ENCODE assay signal across 7 mouse cellular contexts in genomic region chr7:3332224-3332615, GRCm38 (mm10). TPM values are rescaled to one million over a fixed set of nuclear protein-coding genes. Genes with fewer than 3 reads are reported as not detected.
DNase-seq lines count a peak whose midpoint lies in the region; ATAC-seq and TF ChIP-seq lines count a peak whose summit lies in the region.

No protein-coding gene starts in this region.

- no peak for ATAC-seq in lung, embryonic 15.5 days (ENCODE audit: borderline replicate concordance, extremely low read depth, low FRiP score, low TSS enrichment)
- peak; percentile 7 for ATAC-seq in forebrain, embryonic 13.5 days
- no peak for ATAC-seq in limb, embryonic 13.5 days (ENCODE audit: low FRiP score, low read depth)
- ATAC-seq in stomach, embryonic 15.5 days (ENCODE audit: insufficient read depth, low FRiP score, low read depth): no peak

- TF ChIP-seq CTCF in thymus, adult 2 months (IDR thresholded peaks at IDR 0.05; ENCODE audit: borderline replicate concordance, control insufficient read depth, extremely low read depth, insufficient read depth, low read length, poor library complexity): no peak

- no peak overlapping the region for H3K9ac ChIP-seq in lung, embryonic 15.5 days
- peak overlapping the region; percentile 85 for H3K9ac ChIP-seq in forebrain, embryonic 13.5 days
- peak overlapping the region; percentile 82; the same call in 1 of the 2 replicates for H3K9ac ChIP-seq in limb, embryonic 13.5 days
- H3K9ac ChIP-seq in stomach, embryonic 15.5 days: no peak overlapping the region

- 0% methylated on average over 4 of the region's 4 CpGs for WGBS in lung, embryonic 15.5 days
- 0% methylated on average over 4 of the region's 4 CpGs for WGBS in forebrain, embryonic 13.5 days
- 2% methylated on average over 4 of the region's 4 CpGs for WGBS in limb, embryonic 13.5 days
- 0% methylated on average over 4 of the region's 4 CpGs for WGBS in stomach, embryonic 15.5 days
- 12% methylated on average over 4 of the region's 4 CpGs for WGBS in thymus, adult 2 months

- H3K36me3 ChIP-seq in lung, embryonic 15.5 days: no peaks in the 10 kb centered on the region
- H3K36me3 ChIP-seq in forebrain, embryonic 13.5 days (ENCODE audit: poor library complexity, severe bottlenecking): no peaks in the 10 kb centered on the region
- H3K36me3 ChIP-seq in limb, embryonic 13.5 days: peaks cover 6% of the 10 kb centered on the region; the same call in 1 of the 2 replicates
- no peaks in the 10 kb centered on the region for H3K36me3 ChIP-seq in stomach, embryonic 15.5 days
- H3K36me3 ChIP-seq in thymus, adult 2 months (ENCODE audit: control insufficient read depth, insufficient read depth, low read length): no peaks in the 10 kb centered on the region

- H3K4me1 ChIP-seq in lung, embryonic 15.5 days: peaks cover 25% of the 10 kb centered on the region
- H3K4me1 ChIP-seq in forebrain, embryonic 13.5 days: peaks cover 28% of the 10 kb centered on the region
- H3K4me1 ChIP-seq in limb, embryonic 13.5 days: peaks cover 21% of the 10 kb centered on the region
- peaks cover 6% of the 10 kb centered on the region; the same call in 1 of the 2 replicates for H3K4me1 ChIP-seq in stomach, embryonic 15.5 days
- H3K4me1 ChIP-seq in thymus, adult 2 months (replicated peaks; ENCODE audit: control insufficient read depth, insufficient read depth, low read length): no peaks in the 10 kb centered on the region

- H3K4me3 ChIP-seq in lung, embryonic 15.5 days: peak overlapping the region; percentile 58
- H3K4me3 ChIP-seq in forebrain, embryonic 13.5 days: peak overlapping the region; percentile 77
- H3K4me3 ChIP-seq in limb, embryonic 13.5 days: peak overlapping the region; percentile 68
- peak overlapping the region; percentile 56 for H3K4me3 ChIP-seq in stomach, embryonic 15.5 days (replicated peaks)
- no peak overlapping the region for H3K4me3 ChIP-seq in thymus, adult 2 months (ENCODE audit: control insufficient read depth, insufficient read depth, low read length)

- peaks cover 38% of the 10 kb centered on the region for H3K27me3 ChIP-seq in lung, embryonic 15.5 days
- H3K27me3 ChIP-seq in forebrain, embryonic 13.5 days: 0 out of 2 replicates have a peak, but pooled peaks cover 9% of the 10 kb centered on the region
- H3K27me3 ChIP-seq in limb, embryonic 13.5 days: peaks cover 12% of the 10 kb centered on the region
- H3K27me3 ChIP-seq in stomach, embryonic 15.5 days (replicated peaks): 0 out of 2 replicates have a peak, but pooled peaks cover 4% of the 10 kb centered on the region
- H3K27me3 ChIP-seq in thymus, adult 2 months (ENCODE audit: control insufficient read depth, insufficient read depth, low read length): no peaks in the 10 kb centered on the region

- H3K4me2 ChIP-seq in lung, embryonic 15.5 days: peak overlapping the region; percentile 67
- H3K4me2 ChIP-seq in forebrain, embryonic 13.5 days: peak overlapping the region; percentile 75
- peak overlapping the region; percentile 80 for H3K4me2 ChIP-seq in limb, embryonic 13.5 days (replicated peaks)
- peak overlapping the region; percentile 55 for H3K4me2 ChIP-seq in stomach, embryonic 15.5 days

- H3K27ac ChIP-seq in lung, embryonic 15.5 days: peak overlapping the region; percentile 24; the same call in 1 of the 2 replicates
- peak overlapping the region; percentile 93 for H3K27ac ChIP-seq in forebrain, embryonic 13.5 days
- H3K27ac ChIP-seq in limb, embryonic 13.5 days: peak overlapping the region; percentile 91
- peak overlapping the region; percentile 80 for H3K27ac ChIP-seq in stomach, embryonic 15.5 days
- no peak overlapping the region for H3K27ac ChIP-seq in thymus, adult 2 months (ENCODE audit: control insufficient read depth, insufficient read depth, low read length)

- no peaks in the 10 kb centered on the region for H3K9me3 ChIP-seq in lung, embryonic 15.5 days
- no peaks in the 10 kb centered on the region for H3K9me3 ChIP-seq in forebrain, embryonic 13.5 days (replicated peaks)
- no peaks in the 10 kb centered on the region for H3K9me3 ChIP-seq in limb, embryonic 13.5 days
- no peaks in the 10 kb centered on the region for H3K9me3 ChIP-seq in stomach, embryonic 15.5 days

- no peak for DNase-seq in lung, postnatal 14 days
- DNase-seq in gastrocnemius, postnatal 10 days: no peak
- no peak for DNase-seq in thymus, adult 2 months

- TF ChIP-seq POLR2A in thymus, adult 2 months (IDR thresholded peaks at IDR 0.05; ENCODE audit: control insufficient read depth, extremely low read depth, insufficient read depth, low read length, poor library complexity): no peak

RNA-seq across cellular contexts. Expression of gene Cacng7, which starts 0.5 kb away (rescaled TPM):
- polyA plus RNA-seq in lung, embryonic 15.5 days (2015; fragmentation: Nextera tagmentation; extraction: Ambion mirVana): 0.48 and 0.49 TPM in 2 replicates
- 4.6 TPM in 2 replicates for polyA plus RNA-seq in forebrain, embryonic 13.5 days (2015; fragmentation: Nextera tagmentation; extraction: Ambion mirVana)
- 3.8 and 4.1 TPM in 2 replicates for polyA plus RNA-seq in limb, embryonic 13.5 days (2015; fragmentation: Nextera tagmentation; extraction: Ambion mirVana)
- polyA plus RNA-seq in stomach, embryonic 15.5 days (2015; fragmentation: Nextera tagmentation; extraction: Ambion mirVana): 2.5 and 2.6 TPM in 2 replicates
- total RNA-seq in gastrocnemius, postnatal 10 days (2021): 10 to 100 TPM in 1 of 2 experiments, 1 to 10 TPM in 1; 9.7 to 10.2 TPM
- polyA plus RNA-seq in thymus, adult 2 months (2012; rRNA removed): 2.6 and 2.7 TPM in 2 replicates

RNA-seq across cellular contexts. Expression of gene Prkcg, which starts 43.2 kb away (rescaled TPM):
- polyA plus RNA-seq in lung, embryonic 15.5 days (2015; fragmentation: Nextera tagmentation; extraction: Ambion mirVana): 0.16 and 0.32 TPM in 2 replicates
- polyA plus RNA-seq in forebrain, embryonic 13.5 days (2015; fragmentation: Nextera tagmentation; extraction: Ambion mirVana): 0.62 and 0.77 TPM in 2 replicates
- polyA plus RNA-seq in limb, embryonic 13.5 days (2015; fragmentation: Nextera tagmentation; extraction: Ambion mirVana): 0.15 and 0.23 TPM in 2 replicates
- polyA plus RNA-seq in stomach, embryonic 15.5 days (2015; fragmentation: Nextera tagmentation; extraction: Ambion mirVana): 0.40 and 0.49 TPM in 2 replicates
- 1 to 10 TPM; 2.2 to 4.5 TPM for total RNA-seq in gastrocnemius, postnatal 10 days (2021)
- 0.86 and 0.94 TPM in 2 replicates for polyA plus RNA-seq in thymus, adult 2 months (2012; rRNA removed)

RNA-seq across cellular contexts. Expression of gene Myadm, which starts 43.3 kb away (rescaled TPM):
- polyA plus RNA-seq in lung, embryonic 15.5 days (2015; fragmentation: Nextera tagmentation; extraction: Ambion mirVana): 112 and 118 TPM in 2 replicates
- 14.6 and 16.3 TPM in 2 replicates for polyA plus RNA-seq in forebrain, embryonic 13.5 days (2015; fragmentation: Nextera tagmentation; extraction: Ambion mirVana)
- polyA plus RNA-seq in limb, embryonic 13.5 days (2015; fragmentation: Nextera tagmentation; extraction: Ambion mirVana): 63.6 and 67.8 TPM in 2 replicates
- polyA plus RNA-seq in stomach, embryonic 15.5 days (2015; fragmentation: Nextera tagmentation; extraction: Ambion mirVana): 140 and 141 TPM in 2 replicates
- 100 to 1,000 TPM in 1 of 2 experiments, 10 to 100 TPM in 1; 71.6 to 100 TPM for total RNA-seq in gastrocnemius, postnatal 10 days (2021)
- polyA plus RNA-seq in thymus, adult 2 months (2012; rRNA removed): 62.1 and 86.4 TPM in 2 replicates

RNA-seq across cellular contexts. Expression of gene Cacng8, which starts 58.3 kb away (rescaled TPM):
- polyA plus RNA-seq in lung, embryonic 15.5 days (2015; fragmentation: Nextera tagmentation; extraction: Ambion mirVana): 2.2 and 2.4 TPM in 2 replicates
- 10.0 and 12.6 TPM in 2 replicates for polyA plus RNA-seq in forebrain, embryonic 13.5 days (2015; fragmentation: Nextera tagmentation; extraction: Ambion mirVana)
- 6.5 and 6.8 TPM in 2 replicates for polyA plus RNA-seq in limb, embryonic 13.5 days (2015; fragmentation: Nextera tagmentation; extraction: Ambion mirVana)
- polyA plus RNA-seq in stomach, embryonic 15.5 days (2015; fragmentation: Nextera tagmentation; extraction: Ambion mirVana): 1.5 and 1.9 TPM in 2 replicates
- under 1 TPM in 1 of 2 experiments, not detected in 1; 0.43 TPM for total RNA-seq in gastrocnemius, postnatal 10 days (2021)
- polyA plus RNA-seq in thymus, adult 2 months (2012; rRNA removed): 0.82 and 0.88 TPM in 2 replicates

Comparison
In these comparisons a context has a peak if more than half of its experiments do, and no peak if none do; other contexts are left out.
1. H3K9ac ChIP-seq: peak in forebrain, embryonic 13.5 days (single experiment) and limb, embryonic 13.5 days (single experiment); none in lung, embryonic 15.5 days (single experiment) and stomach, embryonic 15.5 days (single experiment).
2. Peak in every context shown above with its lines, with median percentiles within 50 percentile points of each other: H3K4me2 ChIP-seq.